Mouse (Mus musculus) erythroblast, embryonic 14.5 days (primary cell): Measurements from ENCODE around the gene Shroom2.

Source experiments
- GATA1 ChIP-seq: IDR thresholded peaks from 2 replicates; pipeline ENCODE4 v1.6.1; 2012; ENCODE audit warnings: low read length, inconsistent platforms, mixed read lengths
- TAL1 ChIP-seq: IDR thresholded peaks from 3 replicates; pipeline ENCODE4 v1.6.1; 2012; ENCODE audit warnings: low read length, inconsistent platforms, mixed read lengths

DNA sequence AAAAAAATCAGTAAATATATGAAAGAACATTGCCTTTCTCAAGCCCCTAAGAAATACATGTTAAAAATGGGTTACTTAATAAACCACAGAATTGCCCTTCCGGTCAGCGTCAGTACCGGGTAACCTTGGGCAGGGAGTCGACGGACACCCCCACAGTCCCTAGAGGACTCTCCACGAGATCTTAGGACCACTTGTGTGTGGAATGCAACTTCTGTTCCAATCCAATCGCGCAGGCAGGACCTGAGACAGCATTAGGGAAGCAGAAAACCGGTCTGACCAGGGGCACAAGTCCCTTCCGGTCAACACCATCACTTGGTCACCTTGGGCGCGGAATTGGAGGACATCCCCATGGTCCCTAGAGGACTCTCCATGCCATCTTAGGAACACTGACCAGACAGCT lies 133.9 kb downstream of the Shroom2 start:
- TF ChIP-seq GATA1 (no peak), TAL1 (no peak)
